Mouse (Mus musculus) myocyte (in vitro differentiated cells): ENCODE results near the gene Rhbdd3. TPM values are rescaled to one million over a fixed set of nuclear protein-coding genes. Genes with fewer than 3 reads are reported as not detected.

Source experiments
- H3K27me3 ChIP-seq: one replicate; pipeline ENCODE4 v1.6.1; 2011; ENCODE audit not compliant: control insufficient read depth, insufficient read depth, insufficient read length
- H3K36me3 ChIP-seq: one replicate; pipeline ENCODE4 v1.6.1; 2011; ENCODE audit not compliant: control insufficient read depth, insufficient read depth
- H3K4me2 ChIP-seq: one replicate; pipeline ENCODE4 v1.6.1; 2011; ENCODE audit warnings: low read depth, control low read depth
- H3K4me3 ChIP-seq: one replicate; pipeline ENCODE4 v1.5.1; 2011; ENCODE audit warnings: mild to moderate bottlenecking, control low read depth, moderate library complexity
- H3K79me2 ChIP-seq: one replicate; pipeline ENCODE4 v1.6.1; 2011; ENCODE audit not compliant: control insufficient read depth, insufficient read depth
- H3ac ChIP-seq: one replicate; pipeline ENCODE4 v1.6.1; 2011; ENCODE audit not compliant: control insufficient read depth, insufficient read length
- CEBPB ChIP-seq: IDR thresholded peaks from 2 replicates; pipeline ENCODE4 v1.6.1; 2011; ENCODE audit warnings: mild to moderate bottlenecking, moderate library complexity; ENCODE audit not compliant: poor library complexity, insufficient read depth, severe bottlenecking
- E2F4 ChIP-seq: IDR thresholded peaks from one replicate; pipeline ENCODE4 v1.6.1; 2011; ENCODE audit warnings: mild to moderate bottlenecking, control low read depth, moderate library complexity; ENCODE audit not compliant: insufficient read depth
- MAX ChIP-seq: IDR thresholded peaks from one replicate; pipeline ENCODE4 v1.6.1; 2011; ENCODE audit warnings: low read depth, mild to moderate bottlenecking, control low read depth
- MYOD1 ChIP-seq, 3 experiments: IDR thresholded peaks; one replicate each; pipeline ENCODE4 v1.6.1; 2011; ENCODE audit warnings: control low read depth in 2 of 3, low read depth in 2 of 3, mild to moderate bottlenecking in 2 of 3, moderate library complexity in 1 of 3; ENCODE audit not compliant: insufficient read length in 2 of 3, control insufficient read depth in 1 of 3
- MYOG ChIP-seq, 3 experiments: IDR thresholded peaks; one replicate each; pipeline ENCODE4 v1.6.1; 2011; ENCODE audit warnings: control low read depth in 2 of 3, low read depth in 2 of 3, mild to moderate bottlenecking in 2 of 3; ENCODE audit not compliant: insufficient read length in 2 of 3, control insufficient read depth in 1 of 3, insufficient read depth in 1 of 3
- POLR2A ChIP-seq: IDR thresholded peaks from one replicate; pipeline ENCODE4 v1.6.1; 2011; ENCODE audit warnings: low read depth, mild to moderate bottlenecking, control low read depth, moderate library complexity; ENCODE audit not compliant: insufficient read length
- POLR2AphosphoS2 ChIP-seq: IDR thresholded peaks from one replicate; pipeline ENCODE4 v1.6.1; 2011; ENCODE audit warnings: low read depth, control low read depth; ENCODE audit not compliant: insufficient read length
- REST ChIP-seq: IDR thresholded peaks from one replicate; pipeline ENCODE4 v1.6.1; 2011; ENCODE audit warnings: mild to moderate bottlenecking, control low read depth, moderate library complexity; ENCODE audit not compliant: insufficient read depth, insufficient read length
- SRF ChIP-seq: IDR thresholded peaks from one replicate; pipeline ENCODE4 v1.6.1; 2011; ENCODE audit warnings: low read depth; ENCODE audit not compliant: control insufficient read depth, insufficient read length
- TCF12 ChIP-seq: IDR thresholded peaks from one replicate; pipeline ENCODE4 v1.6.1; 2011; ENCODE audit warnings: mild to moderate bottlenecking, control low read depth; ENCODE audit not compliant: poor library complexity, insufficient read depth, severe bottlenecking
- TCF3 ChIP-seq: IDR thresholded peaks from one replicate; pipeline ENCODE4 v1.6.1; 2011; ENCODE audit warnings: low read depth, control low read depth; ENCODE audit not compliant: insufficient read length
- USF1 ChIP-seq: IDR thresholded peaks from one replicate; pipeline ENCODE4 v1.6.1; 2011; ENCODE audit warnings: low read depth, mild to moderate bottlenecking, control low read depth, moderate library complexity
- polyA plus RNA-seq: library from polyadenylated mRNA; unstranded; fragments of >200 nt; fragmentation: generic; extraction: Trizol; gene quantifications from one replicate; pipeline ENCODE4 v1.2.1, GENCODE M21; 2012; ENCODE audit warnings: missing spikeins

Gene Rhbdd3
- polyA plus RNA-seq, 1 experiment: 23.6 TPM

GRCm38 (mm10) chr11:5061413-5062139 is 37.1 kb upstream of the Rhbdd3 start:
- TF ChIP-seq MYOG (IDR thresholded peaks at IDR 0.05; ENCODE audit: control insufficient read depth in 1 of 3, insufficient read depth in 1 of 3, insufficient read length in 2 of 3, low read depth in 2 of 3): peak in 2 of 3 experiments; percentile 61 to 75
- TF ChIP-seq TCF12: no peak
- no peak for TF ChIP-seq USF1
- peak; percentile 33 for TF ChIP-seq SRF
- TF ChIP-seq TCF3: no peak
- TF ChIP-seq MYOD1 (IDR thresholded peaks at IDR 0.05; ENCODE audit: control insufficient read depth in 1 of 3, insufficient read length in 2 of 3, low read depth in 2 of 3): peak in 2 of 3 experiments; percentile 16 to 50
- TF ChIP-seq POLR2A: peak; percentile 29
- TF ChIP-seq MAX: no peak
- no peak for TF ChIP-seq REST
- peak; percentile 73 for TF ChIP-seq E2F4
- peak; percentile 69 for TF ChIP-seq POLR2AphosphoS2
- TF ChIP-seq CEBPB: no peak
- no peaks in the 10 kb centered on the region for H3K27me3 ChIP-seq
- no peaks in the 10 kb centered on the region for H3K36me3 ChIP-seq
- H3K79me2 ChIP-seq: peaks cover 11% of the 10 kb centered on the region
- no peak overlapping the region for H3ac ChIP-seq
- H3K4me3 ChIP-seq: peak overlapping the region; percentile 3
- H3K4me2 ChIP-seq: peak overlapping the region; percentile 69

- H3K36me3 ChIP-seq: no peaks in the 10 kb centered on the region
- TF ChIP-seq POLR2A: no peak
- no peak for TF ChIP-seq SRF
- no peak for TF ChIP-seq REST
- TF ChIP-seq MYOD1 (IDR thresholded peaks at IDR 0.05; ENCODE audit: control insufficient read depth in 1 of 3, insufficient read length in 2 of 3, low read depth in 2 of 3): no peak
- no peak for TF ChIP-seq MAX
- TF ChIP-seq CEBPB: no peak
- no peak for TF ChIP-seq TCF3
- no peak for TF ChIP-seq USF1
- TF ChIP-seq POLR2AphosphoS2: no peak
- no peak for TF ChIP-seq MYOG (IDR thresholded peaks at IDR 0.05; ENCODE audit: control insufficient read depth in 1 of 3, insufficient read depth in 1 of 3, insufficient read length in 2 of 3, low read depth in 2 of 3)
- no peak for TF ChIP-seq E2F4
- TF ChIP-seq TCF12: no peak
- H3K4me3 ChIP-seq: peak overlapping the region; percentile 3
- no peak overlapping the region for H3ac ChIP-seq
- H3K27me3 ChIP-seq: no peaks in the 10 kb centered on the region
- peaks cover 11% of the 10 kb centered on the region for H3K79me2 ChIP-seq
- peak overlapping the region; percentile 69 for H3K4me2 ChIP-seq
Measured at GRCm38 (mm10) chr11:5062326-5062725, 36.4 kb upstream of the Rhbdd3 start.

GRCm38 (mm10) chr11:5062860-5063505 is 35.7 kb upstream of the Rhbdd3 start:
- Histone ChIP-seq H3K36me3 (no peaks in the 10 kb centered on the region), H3K4me2 (peak overlapping the region; percentile 97), H3K27me3 (no peaks in the 10 kb centered on the region), H3ac (no peak overlapping the region), H3K4me3 (peak overlapping the region; percentile 79), H3K79me2 (peaks cover 11% of the 10 kb centered on the region)
- no peak for TF ChIP-seq REST
- TF ChIP-seq E2F4: no peak
- no peak for TF ChIP-seq CEBPB
- TF ChIP-seq SRF: no peak
- TF ChIP-seq POLR2A: no peak
- TF ChIP-seq POLR2AphosphoS2: no peak
- no peak for TF ChIP-seq MAX
- TF ChIP-seq TCF3: no peak
- no peak for TF ChIP-seq TCF12
- TF ChIP-seq MYOD1 (IDR thresholded peaks at IDR 0.05; ENCODE audit: control insufficient read depth in 1 of 3, insufficient read length in 2 of 3, low read depth in 2 of 3): no peak
- TF ChIP-seq USF1: no peak

DNA sequence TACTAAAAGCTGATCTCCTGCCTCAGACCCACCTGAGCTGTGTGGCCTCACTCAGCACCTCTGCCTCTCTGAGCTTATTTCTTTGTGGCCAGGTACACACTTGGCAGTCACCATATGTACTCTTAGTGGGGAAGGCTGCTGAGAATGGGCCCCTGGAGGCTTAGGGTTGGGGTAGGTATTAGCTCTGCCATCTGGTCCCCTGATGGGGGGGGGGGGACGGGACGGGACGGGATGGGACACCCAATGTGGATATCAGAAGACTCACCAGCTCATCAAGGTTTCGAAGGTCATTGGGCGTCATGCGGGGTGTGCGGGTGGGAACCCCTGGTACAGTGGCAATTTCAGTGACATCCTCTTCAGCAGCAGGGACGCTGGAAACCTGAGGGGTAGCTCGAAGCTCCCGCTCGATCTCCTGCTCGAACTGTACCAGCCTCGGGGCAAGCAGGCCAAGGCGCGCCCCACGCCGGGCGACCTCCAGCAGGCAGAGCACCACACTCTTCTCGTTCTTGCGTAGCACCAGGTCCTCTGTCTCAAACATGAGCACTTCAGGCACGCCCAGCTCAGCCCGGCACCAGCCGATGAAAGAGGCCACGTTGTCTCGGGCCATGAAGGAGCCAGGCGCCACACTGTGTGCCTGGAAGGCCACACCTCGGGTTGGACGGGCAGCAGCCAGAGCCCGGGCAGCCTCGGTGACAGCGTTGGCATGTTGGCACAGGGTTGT is 35.0 kb upstream of the Rhbdd3 start:
- H3K27me3 ChIP-seq: no peaks in the 10 kb centered on the region

More for the DNA sequence above, 35.0 kb upstream of the Rhbdd3 start:
- H3K36me3 ChIP-seq: peaks cover 6% of the 10 kb centered on the region
- H3K4me3 ChIP-seq: peak overlapping the region; percentile 79
- H3ac ChIP-seq: peak overlapping the region; percentile 79
- H3K4me2 ChIP-seq: peak overlapping the region; percentile 97
- H3K79me2 ChIP-seq: peaks cover 11% of the 10 kb centered on the region
- no peak for TF ChIP-seq REST
- no peak for TF ChIP-seq TCF12
- TF ChIP-seq POLR2A: peak; percentile 11
